Mouse (Mus musculus) forebrain, embryonic 14.5 days (tissue): ENCODE data around the gene Tmem138. TPM values are rescaled to one million over a fixed set of nuclear protein-coding genes. Genes with fewer than 3 reads are reported as not detected.

Source experiments
- ATAC-seq: fragments of 200-750 bp; cut with Nextera tagmentation; 2 replicates; pipeline ENCODE4 v1.8.0; 2017; ENCODE audit warnings: mild to moderate bottlenecking, moderate library complexity
- DNase-seq: peaks from one replicate; pipeline ENCODE4 v3.0.0-alpha.2; 2015; ENCODE audit warnings: low spot score
- H3K27ac ChIP-seq: fragments of 300-500 bp; sonication (generic); 2 replicates; pipeline ENCODE4 v1.5.1; 2014; ENCODE audit warnings: low read depth, mild to moderate bottlenecking, control low read depth, low read length, moderate library complexity
- H3K27me3 ChIP-seq: fragments of 300-500 bp; sonication (generic); replicated peaks from 2 replicates; pipeline ENCODE4 v1.6.1; 2014; ENCODE audit warnings: low read length, control low read depth, mixed read lengths; ENCODE audit not compliant: control insufficient read depth, insufficient read depth
- H3K36me3 ChIP-seq: fragments of 300-500 bp; sonication (generic); 2 replicates; pipeline ENCODE4 v1.6.1; 2014; ENCODE audit warnings: low read length, control low read depth; ENCODE audit not compliant: control insufficient read depth, insufficient read depth
- H3K4me1 ChIP-seq: fragments of 300-500 bp; sonication (generic); 2 replicates; pipeline ENCODE4 v1.6.1; 2014; ENCODE audit warnings: antibody characterized with exemption, low read length, control low read depth; ENCODE audit not compliant: control insufficient read depth, insufficient read depth
- H3K4me2 ChIP-seq: fragments of 300-500 bp; sonication (generic); 2 replicates; pipeline ENCODE4 v1.6.1; 2014; ENCODE audit warnings: mild to moderate bottlenecking, control low read depth, low read length
- H3K4me3 ChIP-seq: fragments of 300-500 bp; sonication (generic); 2 replicates; pipeline ENCODE4 v1.5.1; 2014; ENCODE audit warnings: low read depth, low read length, control low read depth
- H3K9ac ChIP-seq: fragments of 300-500 bp; sonication (generic); 2 replicates; pipeline ENCODE4 v1.6.1; 2014; ENCODE audit warnings: mild to moderate bottlenecking, low read length, control low read depth, moderate library complexity
- H3K9me3 ChIP-seq: fragments of 300-500 bp; sonication (generic); replicated peaks from 2 replicates; pipeline ENCODE4 v1.6.1; 2016; ENCODE audit warnings: low read length, control low read depth, mixed read lengths; ENCODE audit not compliant: control insufficient read depth
- WGBS: fragments of 180-500 bp; shearing (Covaris S2); extraction: QIAGEN DNeasy Blood & Tissue Kit; methylation state at CpG from one replicate; pipeline ENCODE4 v1.1.7; 2014; 5-methylcytosine and 5-hydroxymethylcytosine counted together
- polyA plus RNA-seq: library from polyadenylated mRNA; unstranded; fragments of >200 nt; fragmentation: Nextera tagmentation; extraction: Ambion mirVana; gene quantifications from 2 replicates; pipeline ENCODE4 v1.2.1, GENCODE M21; 2014

Tmem138 gene
- polyA plus RNA-seq, 1 experiment from 2014 or later = 49.9 TPM

DNA sequence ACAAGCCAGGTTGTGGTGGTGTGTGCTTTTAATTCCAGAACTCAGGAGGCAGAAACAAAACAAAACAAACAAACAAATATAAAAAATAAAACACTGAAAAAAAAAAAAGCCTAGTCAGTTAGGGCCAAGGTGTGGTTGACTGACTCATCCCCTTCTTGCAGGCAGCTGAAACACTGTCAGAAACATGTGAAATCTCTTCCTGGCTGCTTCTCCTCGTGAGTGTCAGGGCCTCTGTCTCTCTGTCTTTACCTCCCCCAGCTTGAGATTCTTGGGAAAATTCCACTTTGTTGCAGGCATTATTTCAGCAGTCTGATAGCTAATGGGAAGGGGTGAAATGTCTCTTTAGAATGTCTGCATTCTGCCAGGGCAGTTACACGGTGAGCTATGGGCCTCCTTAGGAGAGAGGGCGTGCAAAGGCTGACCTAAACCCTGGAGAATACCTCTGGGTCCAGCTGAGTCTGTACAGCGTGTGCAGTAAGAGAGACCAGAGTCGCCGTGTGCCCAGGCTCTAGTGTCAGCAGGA is 25.1 kb upstream of the Tmem138 start:
- DNase-seq (peak; percentile 25), ATAC-seq (peak; percentile 27)
- Histone ChIP-seq H3K4me3 (peak overlapping the region; percentile 31), H3K27me3 (no peaks in the 10 kb centered on the region), H3K4me2 (peak overlapping the region; percentile 68), H3K36me3 (peaks cover 5% of the 10 kb centered on the region), H3K9ac (peak overlapping the region; percentile 82), H3K27ac (peak overlapping the region; percentile 97), H3K9me3 (no peaks in the 10 kb centered on the region), H3K4me1 (peaks cover 19% of the 10 kb centered on the region)
- WGBS = 0% methylated on average over 6 of the region's 6 CpGs

DNA sequence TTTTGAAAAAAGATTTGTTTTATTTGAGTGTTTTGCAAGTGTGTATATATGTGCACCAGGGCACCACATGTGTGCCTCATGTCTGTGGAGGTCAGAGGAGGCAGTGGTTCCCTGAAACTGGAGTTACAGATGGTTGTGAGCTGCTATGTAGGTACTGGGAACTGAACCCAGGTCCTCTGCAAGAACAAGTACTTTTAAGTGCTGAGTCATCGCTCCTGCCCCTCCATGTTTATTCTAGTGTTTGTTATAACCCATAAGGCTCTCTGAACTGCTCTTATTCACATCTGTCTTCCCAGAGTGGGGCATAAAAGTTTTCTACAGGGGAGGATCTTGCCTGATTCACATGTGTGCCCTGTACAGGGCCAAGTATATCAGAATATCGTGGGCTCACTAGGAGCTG is 22.5 kb upstream of the Tmem138 start:
- no peak for ATAC-seq
- peaks cover 18% of the 10 kb centered on the region for H3K36me3 ChIP-seq

DNA sequence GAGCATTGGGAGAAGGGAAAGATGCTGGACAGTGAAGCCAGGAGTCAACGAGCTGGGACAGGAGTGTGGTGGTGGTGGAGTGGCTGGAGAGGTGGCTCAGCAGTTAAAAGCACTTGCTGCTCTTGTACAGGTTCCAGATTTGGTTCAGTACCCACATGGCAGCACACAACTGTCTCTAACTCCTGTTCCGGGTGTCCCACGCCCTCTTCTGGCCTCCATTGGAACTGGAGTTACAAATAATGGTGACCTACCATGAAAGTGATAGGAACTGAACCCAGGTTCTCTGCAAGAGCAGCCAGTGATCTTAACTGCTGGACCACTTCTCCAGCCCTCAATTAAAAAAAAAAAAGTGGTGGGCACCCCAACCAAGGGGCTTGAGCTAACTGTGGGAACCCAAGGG is 21.0 kb upstream of the Tmem138 start:
- whole genome bisulfite sequencing = 38% methylated on average over 3 of the region's 3 CpGs

More for the DNA sequence above, 22.5 kb upstream of the Tmem138 start:
- Histone ChIP-seq H3K9me3 (no peaks in the 10 kb centered on the region), H3K27ac (no peak overlapping the region), H3K4me2 (no peak overlapping the region), H3K27me3 (no peaks in the 10 kb centered on the region), H3K9ac (no peak overlapping the region), H3K4me1 (peaks cover 8% of the 10 kb centered on the region; the same call in 1 of the 2 replicates), H3K4me3 (no peak overlapping the region)
- 94% methylated on average over 2 of the region's 2 CpGs for WGBS
- DNase-seq = no peak

DNA sequence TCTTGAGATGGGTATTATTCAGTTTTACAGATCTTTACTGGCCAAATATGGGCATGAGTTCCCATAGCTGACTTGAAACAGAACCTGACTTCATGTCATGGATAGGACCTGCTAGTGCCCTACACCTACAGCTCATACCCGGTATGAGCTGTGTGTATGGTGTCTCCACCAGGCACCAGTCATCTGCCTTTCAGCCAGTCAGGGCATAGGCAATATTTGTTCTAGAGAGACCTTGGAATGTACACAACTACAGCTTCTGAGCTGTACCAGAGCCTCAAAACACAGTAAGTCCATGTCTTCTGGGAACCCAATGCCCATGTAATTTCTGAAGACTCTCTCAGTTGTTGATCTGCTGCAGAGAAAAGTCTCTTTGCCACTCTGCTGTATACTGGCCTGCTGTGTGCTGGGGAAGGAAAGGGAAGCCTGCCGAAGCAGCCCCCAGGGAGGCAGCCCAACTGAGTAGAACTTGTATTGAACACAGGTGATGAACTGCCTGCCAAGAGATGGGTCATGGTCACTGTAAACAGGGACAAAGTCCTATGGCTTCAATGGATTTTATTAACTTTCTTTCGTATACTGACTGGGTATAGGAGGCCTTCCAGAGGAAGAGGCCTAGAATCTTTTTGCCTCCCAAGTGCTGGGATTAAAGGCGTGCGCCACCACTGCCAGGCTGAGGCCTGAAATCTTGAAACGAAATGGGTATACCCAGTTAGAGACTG is 14.7 kb upstream of the Tmem138 start:
- H3K4me2 ChIP-seq = no peak overlapping the region
- no peak for ATAC-seq
- no peaks in the 10 kb centered on the region for H3K4me1 ChIP-seq
- H3K4me3 ChIP-seq = no peak overlapping the region
- peaks cover 33% of the 10 kb centered on the region for H3K36me3 ChIP-seq
- H3K27me3 ChIP-seq = no peaks in the 10 kb centered on the region
- 96% methylated on average over 6 of the region's 6 CpGs for WGBS
- H3K9ac ChIP-seq = no peak overlapping the region
- H3K9me3 ChIP-seq = no peaks in the 10 kb centered on the region
- H3K27ac ChIP-seq = no peak overlapping the region
- no peak for DNase-seq

More for the DNA sequence above, 21.0 kb upstream of the Tmem138 start:
- Histone ChIP-seq H3K4me3 (no peak overlapping the region), H3K4me1 (peaks cover 7% of the 10 kb centered on the region; the same call in 1 of the 2 replicates), H3K27me3 (no peaks in the 10 kb centered on the region), H3K9ac (no peak overlapping the region), H3K36me3 (peaks cover 30% of the 10 kb centered on the region), H3K27ac (no peak overlapping the region), H3K4me2 (no peak overlapping the region), H3K9me3 (no peaks in the 10 kb centered on the region)
- DNase-seq (no peak), ATAC-seq (no peak)

DNA sequence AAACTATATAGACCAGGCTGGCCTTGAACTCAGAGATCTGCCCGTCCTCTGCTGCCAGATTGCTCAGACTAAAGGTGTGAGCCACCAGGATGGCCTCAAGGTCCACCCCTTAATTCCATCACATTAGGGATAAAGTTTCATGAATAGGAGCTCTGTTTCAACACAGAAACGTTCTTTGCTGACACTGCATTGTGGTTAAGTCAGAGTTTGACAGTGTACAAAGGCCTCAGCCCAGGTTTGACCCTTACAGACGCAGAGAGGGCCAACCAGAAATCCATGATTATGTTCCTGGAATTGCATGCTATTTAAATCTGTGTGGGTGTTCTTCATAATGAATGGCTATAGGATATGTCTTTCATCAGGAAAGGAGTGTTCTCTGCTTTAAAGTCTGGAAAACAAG is 13.1 kb upstream of the Tmem138 start:
- no peaks in the 10 kb centered on the region for H3K4me1 ChIP-seq
- 69% methylated on average over 3 of the region's 3 CpGs for WGBS

DNA sequence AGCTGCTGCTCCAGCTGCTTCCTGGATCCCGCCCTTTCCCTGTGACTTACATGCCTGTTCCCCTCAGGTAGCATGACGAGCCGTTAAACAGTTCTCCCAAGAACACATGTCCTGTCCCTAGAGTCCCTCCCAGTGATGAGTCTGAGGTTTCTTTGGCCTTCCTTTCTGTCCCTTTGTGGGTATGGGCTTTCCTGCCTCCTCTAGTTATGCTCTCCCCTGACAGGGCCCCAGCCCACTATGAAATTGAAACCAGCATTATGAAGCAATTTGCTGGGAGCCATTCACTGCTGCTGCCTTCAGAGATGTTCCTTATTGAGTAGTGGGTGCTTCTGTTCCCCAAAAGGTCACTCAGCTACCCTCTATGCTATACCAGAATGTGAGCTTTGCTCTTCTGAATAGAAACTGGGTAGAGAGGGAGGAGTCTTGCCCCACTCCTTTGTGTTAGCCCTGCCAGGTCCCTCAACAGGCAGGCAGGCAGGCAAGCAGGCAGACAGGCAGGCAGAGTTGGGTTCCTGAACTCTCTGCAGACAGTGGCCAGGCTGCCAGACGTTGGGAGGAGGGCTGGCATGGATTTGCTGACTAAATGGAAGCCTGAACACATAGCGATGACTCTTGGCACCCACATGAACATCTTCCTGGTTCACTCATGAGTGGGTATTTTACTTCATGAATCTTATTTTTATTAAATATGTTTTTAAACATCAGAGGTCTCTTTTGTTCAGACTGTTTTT is 12.1 kb upstream of the Tmem138 start:
- no peaks in the 10 kb centered on the region for H3K9me3 ChIP-seq
- WGBS = 75% methylated on average over 5 of the region's 5 CpGs
- H3K4me3 ChIP-seq = no peak overlapping the region
- no peak overlapping the region for H3K27ac ChIP-seq
- no peaks in the 10 kb centered on the region for H3K4me1 ChIP-seq
- H3K27me3 ChIP-seq = no peaks in the 10 kb centered on the region
- no peak overlapping the region for H3K4me2 ChIP-seq
- ATAC-seq (no peak), DNase-seq (no peak)
- H3K36me3 ChIP-seq = peaks cover 17% of the 10 kb centered on the region
- no peak overlapping the region for H3K9ac ChIP-seq

More for the DNA sequence above, 13.1 kb upstream of the Tmem138 start:
- ATAC-seq (no peak), DNase-seq (no peak)
- no peaks in the 10 kb centered on the region for H3K27me3 ChIP-seq
- peaks cover 25% of the 10 kb centered on the region for H3K36me3 ChIP-seq
- H3K4me2 ChIP-seq = no peak overlapping the region
- H3K4me3 ChIP-seq = no peak overlapping the region
- no peak overlapping the region for H3K9ac ChIP-seq
- H3K9me3 ChIP-seq = no peaks in the 10 kb centered on the region
- H3K27ac ChIP-seq = no peak overlapping the region

DNA sequence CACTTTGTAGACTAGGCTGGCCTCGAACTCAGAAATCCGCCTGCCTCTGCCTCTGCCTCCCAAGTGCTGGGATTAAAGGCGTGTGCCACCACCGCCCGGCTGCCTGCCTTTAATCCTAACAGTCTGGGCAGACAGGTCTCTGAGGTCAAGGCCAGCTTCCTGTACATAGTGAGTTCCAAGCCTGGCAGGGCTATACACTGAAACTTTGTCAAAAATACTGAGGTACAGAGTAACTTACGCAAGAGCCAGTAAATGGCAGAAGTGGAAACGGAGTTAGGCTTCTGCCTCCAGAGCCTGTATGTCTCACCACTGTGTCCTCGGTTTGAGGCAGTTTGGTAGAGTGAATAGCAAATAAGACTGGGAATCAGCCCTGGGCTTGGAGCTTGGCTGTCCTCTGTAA is 10.1 kb upstream of the Tmem138 start:
- WGBS = 89% methylated on average over 8 of the region's 8 CpGs
- Histone ChIP-seq H3K27me3 (no peaks in the 10 kb centered on the region), H3K4me3 (no peak overlapping the region), H3K4me1 (no peaks in the 10 kb centered on the region), H3K36me3 (peaks cover 7% of the 10 kb centered on the region), H3K9me3 (no peaks in the 10 kb centered on the region), H3K27ac (no peak overlapping the region), H3K4me2 (no peak overlapping the region), H3K9ac (no peak overlapping the region)
- DNase-seq (no peak), ATAC-seq (no peak)

DNA sequence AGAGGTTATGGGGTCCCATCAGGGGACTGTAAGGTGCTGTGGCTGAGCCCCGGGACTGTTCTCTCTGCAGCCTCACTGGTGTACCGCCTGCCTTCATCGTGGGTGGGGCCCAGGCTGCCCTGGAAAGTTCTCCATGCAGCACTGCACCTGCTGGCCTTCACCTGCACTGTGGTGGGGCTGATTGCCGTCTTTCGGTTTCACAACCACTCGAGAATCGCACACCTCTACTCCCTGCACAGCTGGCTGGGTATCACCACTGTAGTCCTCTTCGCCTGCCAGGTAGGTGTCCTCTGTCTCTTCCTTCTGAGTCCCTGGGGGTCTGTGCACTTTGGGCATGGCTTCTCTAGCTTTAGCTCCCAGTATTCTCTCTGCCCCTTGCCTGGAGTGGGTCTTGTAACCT is 8.0 kb upstream of the Tmem138 start:
- H3K9ac ChIP-seq = no peak overlapping the region
- WGBS = 92% methylated on average over 8 of the region's 8 CpGs

More for the DNA sequence above, 8.0 kb upstream of the Tmem138 start:
- no peak for ATAC-seq
- Histone ChIP-seq H3K4me2 (no peak overlapping the region), H3K4me1 (no peaks in the 10 kb centered on the region), H3K36me3 (peaks cover 9% of the 10 kb centered on the region), H3K27ac (no peak overlapping the region), H3K4me3 (no peak overlapping the region), H3K27me3 (no peaks in the 10 kb centered on the region), H3K9me3 (no peaks in the 10 kb centered on the region)
- no peak for DNase-seq
